Mouse (Mus musculus) thymus, postnatal 14 days (tissue): ENCODE measurements around the gene Srp54a.
"Not testable (repeated sequence)": the region's sequence is repeated elsewhere in the genome, so short reads cannot be mapped to it uniquely, and the experiment has no call there.

ENCODE experiments used
- DNase-seq: peaks from one replicate; pipeline ENCODE4 v3.0.0; 2021

Gene Srp54a

DNA sequence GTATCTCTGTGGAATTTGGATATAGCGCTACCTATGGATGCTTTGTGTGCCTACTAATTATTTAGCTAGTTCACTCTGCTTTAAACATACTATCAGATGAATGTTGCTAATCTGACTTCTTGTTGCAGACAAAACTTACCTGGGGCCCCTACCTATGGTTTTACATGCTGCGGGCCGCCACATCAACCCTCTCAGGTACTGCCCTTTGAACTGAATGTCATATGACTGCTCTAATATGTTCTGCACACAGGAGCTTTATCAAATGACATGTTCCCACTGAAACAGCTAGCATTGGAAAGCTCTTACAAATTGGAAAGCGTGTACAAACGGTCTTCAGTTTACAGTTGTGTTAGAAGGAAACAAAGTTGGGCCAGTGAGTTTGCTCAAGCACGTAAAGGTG, 55.5 kb downstream of the Srp54a start:
- not testable (repeated sequence) for DNase-seq

GRCm38 (mm10) chr12:55137859-55138258, 57.8 kb downstream of the Srp54a start:
- DNase-seq = not testable (repeated sequence)

GRCm38 (mm10) chr12:55154559-55155448, 74.7 kb downstream of the Srp54a start, which contains the start of gene Srp54b:
Srp54b (plus strand) TSS chr12:55155104.
- not testable (repeated sequence) for DNase-seq

GRCm38 (mm10) chr12:55155449-55155783, 75.4 kb downstream of the Srp54a start:
- not testable (repeated sequence) for DNase-seq
